Mouse (Mus musculus) cerebellum, adult 11-12 months (tissue): ENCODE data around the gene Wdr53.
"Not testable (repeated sequence)": the region's sequence is repeated elsewhere in the genome, so short reads cannot be mapped to it uniquely, and the experiment has no call there.

Source experiments
- DNase-seq: peaks from one replicate; pipeline ENCODE4 v3.0.0; 2022

Gene Wdr53

GRCm38 (mm10) chr16:32280211-32280610 is 33.2 kb downstream of the Wdr53 start:
- no peak for DNase-seq

GRCm38 (mm10) chr16:32282608-32283007 is 35.6 kb downstream of the Wdr53 start:
- no peak for DNase-seq

- DNase-seq, result no peak
Observed at GRCm38 (mm10) chr16:32291821-32292220, 44.8 kb downstream of the Wdr53 start.

GRCm38 (mm10) chr16:32299617-32300016 is 52.6 kb downstream of the Wdr53 start:
- not testable (repeated sequence) for DNase-seq

GRCm38 (mm10) chr16:32303046-32303445 is 56.0 kb downstream of the Wdr53 start:
- no peak for DNase-seq

GRCm38 (mm10) chr16:32303886-32304285 is 56.9 kb downstream of the Wdr53 start:
- no peak for DNase-seq
